Mouse (Mus musculus): ENCODE data around the gene Eno4.

- no peak for TF ChIP-seq CTCF (IDR thresholded peaks at IDR 0.05; ENCODE audit: insufficient read depth, low read depth, low read length)
- no peak for TF ChIP-seq POLR2A (IDR thresholded peaks at IDR 0.05; ENCODE audit: insufficient read depth, low read depth, low read length)
Observed at GRCm38 (mm10) chr19:58968731-58969506, 25.7 kb downstream of the Eno4 start.

All from olfactory bulb, adult 2 months (tissue).